Mouse (Mus musculus) lung, adult 2 months (tissue): ENCODE data around the gene Zfp874a.

Source experiments
- CTCF ChIP-seq: fragments of 200-500 bp; IDR thresholded peaks from 2 replicates; pipeline ENCODE4 v1.5.1; 2011; ENCODE audit warnings: mild to moderate bottlenecking, low read length, control low read depth; ENCODE audit not compliant: insufficient read depth
- POLR2A ChIP-seq: fragments of 200-500 bp; IDR thresholded peaks from 2 replicates; pipeline ENCODE4 v1.6.1; 2011; ENCODE audit warnings: low read depth, mild to moderate bottlenecking, control low read depth, low read length, borderline replicate concordance; ENCODE audit errors: extremely low read depth

GRCm38 (mm10) chr13:67484424-67484811, 33.0 kb upstream of the Zfp874a start:
- TF ChIP-seq POLR2A: no peak
- TF ChIP-seq CTCF: no peak
